Mouse (Mus musculus) olfactory bulb, adult 2 months (tissue): ENCODE data around the gene Bicdl2.

Experiments
- CTCF ChIP-seq: fragments of 200-500 bp; IDR thresholded peaks from 2 replicates; pipeline ENCODE4 v1.5.1; 2012; ENCODE audit warnings: low read depth, mild to moderate bottlenecking, low read length, moderate library complexity; ENCODE audit not compliant: insufficient read depth
- POLR2A ChIP-seq: fragments of 200-500 bp; IDR thresholded peaks from 2 replicates; pipeline ENCODE4 v1.6.1; 2012; ENCODE audit warnings: mild to moderate bottlenecking, low read depth, low read length, moderate library complexity; ENCODE audit not compliant: insufficient read depth

DNA sequence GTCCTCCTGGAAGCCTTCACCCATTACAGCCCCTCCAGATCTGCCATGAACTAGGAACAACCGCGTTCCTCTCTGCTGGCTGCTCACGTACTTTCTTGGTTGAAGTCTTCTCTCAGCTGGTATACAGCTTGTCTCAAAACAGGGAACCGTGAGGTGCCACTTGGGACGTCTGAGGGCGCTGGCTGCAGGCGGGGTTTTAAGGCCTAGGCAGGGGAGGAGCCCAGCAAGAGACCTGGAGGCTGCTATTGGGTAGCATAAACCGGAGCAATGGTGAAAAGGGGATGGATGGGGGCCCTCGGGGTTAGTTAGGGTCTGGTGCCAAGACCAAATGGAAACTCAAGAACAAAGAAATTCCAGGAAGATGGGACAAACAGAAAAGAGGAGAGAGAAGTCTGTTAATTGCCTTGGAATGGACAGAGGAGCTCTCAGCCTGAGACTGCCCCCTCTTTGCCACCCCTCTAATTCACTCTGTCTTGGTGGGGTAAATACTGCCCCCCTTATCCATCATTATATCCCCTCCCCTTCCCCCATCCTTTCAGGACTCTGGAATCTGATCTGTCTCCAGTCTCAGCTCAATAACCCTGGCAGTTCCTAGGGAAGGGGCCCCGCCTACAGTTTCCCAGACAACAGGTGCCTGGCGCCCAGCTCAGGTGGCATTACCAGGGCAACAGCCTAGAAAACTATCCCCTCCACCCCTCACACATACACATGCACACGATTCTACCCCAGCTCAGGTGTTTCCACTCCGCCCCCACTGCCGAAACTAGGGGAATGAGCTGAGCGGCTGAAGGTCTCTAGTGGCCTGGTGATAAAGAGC, 23.8 kb downstream of the Bicdl2 start, which contains the start of gene Cldn9:
- no peak for TF ChIP-seq CTCF
- TF ChIP-seq POLR2A: no peak
